Mouse (Mus musculus) gastrocnemius, adult 8-10 months (tissue): ENCODE measurements around the gene Olfr698. TPM values are rescaled to one million over a fixed set of nuclear protein-coding genes. Genes with fewer than 3 reads are reported as not detected.
"Not testable (repeated sequence)": the region's sequence is repeated elsewhere in the genome, so short reads cannot be mapped to it uniquely, and the experiment has no call there.

Experiments used
- DNase-seq, 2 experiments: peaks; one replicate each; pipeline ENCODE4 v3.0.0; 2022; ENCODE audit warnings: low spot score in 2 of 2
- total RNA-seq, 4 experiments: library from RNA; stranded (reverse); gene quantifications; 2 replicates each; pipeline ENCODE4 v1.2.4; 2022

Gene Olfr698
- total RNA-seq: not detected

DNA sequence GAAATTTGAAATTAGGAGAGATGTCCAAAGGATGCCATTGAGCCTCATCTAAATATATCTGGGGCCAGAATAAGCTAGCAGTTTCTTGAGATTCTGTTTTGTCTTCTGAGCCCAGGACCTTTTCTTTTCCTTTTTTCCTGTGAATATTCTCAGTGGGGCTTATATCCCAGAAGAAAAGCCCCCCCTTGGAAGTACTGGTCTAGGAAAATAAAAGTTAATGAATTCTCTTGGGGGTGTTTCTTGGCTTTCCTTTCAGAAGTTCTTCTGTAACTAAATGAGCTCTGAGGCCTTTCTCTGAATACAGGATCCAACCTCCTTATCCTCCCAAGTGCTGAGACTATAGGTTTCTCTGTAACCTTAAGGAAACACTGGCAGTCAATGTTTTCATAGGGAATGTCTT lies at the start of gene Olfr698:
Olfr698 (minus strand) TSS at position 101 of the 400 bp plus-strand sequence.
- DNase-seq: no peak

GRCm38 (mm10) chr7:106793098-106793497 lies 37.9 kb upstream of the Olfr698 start, which contains the start of gene Olfr699:
Olfr699 (minus strand) TSS chr7:106793198.
- DNase-seq: no peak

DNA sequence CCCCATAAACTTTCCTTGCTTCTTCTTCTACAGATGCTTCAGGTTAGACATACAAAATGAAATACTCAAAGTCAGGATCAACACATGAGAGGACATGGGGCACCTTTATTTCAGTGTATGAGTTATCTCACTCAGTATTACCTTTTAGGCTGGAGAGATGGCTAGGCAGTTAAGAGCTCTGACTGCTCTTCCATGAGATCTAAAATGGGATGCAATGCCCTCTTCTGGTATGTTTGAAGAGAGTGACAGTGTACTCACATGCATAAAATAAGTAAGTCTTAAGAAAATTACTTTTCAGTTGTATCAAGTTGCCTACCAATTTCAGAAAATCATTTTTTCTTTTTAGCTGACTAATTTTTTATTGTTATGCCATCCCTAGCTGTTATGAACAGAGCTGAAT lies 33.1 kb upstream of the Olfr698 start:
- DNase-seq: no peak

DNA sequence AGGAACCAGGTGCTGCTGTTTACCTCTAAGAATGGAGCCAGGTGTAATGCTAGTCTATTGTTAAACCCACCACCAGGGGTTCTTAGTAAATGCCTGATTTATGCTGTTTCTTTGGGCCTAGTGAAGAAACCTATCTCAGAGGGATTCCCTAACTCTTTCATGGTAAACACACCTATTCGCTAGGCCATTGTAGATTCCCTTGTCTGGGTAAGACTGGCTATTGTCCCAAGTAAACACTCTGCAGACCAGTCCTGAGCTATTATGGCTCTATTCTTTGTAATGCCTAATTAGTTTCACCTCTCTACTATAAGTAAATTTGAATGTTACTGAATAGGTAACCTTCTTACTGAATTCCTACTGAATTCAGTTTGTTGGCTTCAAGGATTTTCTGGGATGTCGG lies 5.8 kb upstream of the Olfr698 start:
- not testable (repeated sequence) for DNase-seq

- DNase-seq: no peak
These were observed 3.6 kb upstream of the Olfr698 start for GRCm38 (mm10) chr7:106758800-106759199.

DNA sequence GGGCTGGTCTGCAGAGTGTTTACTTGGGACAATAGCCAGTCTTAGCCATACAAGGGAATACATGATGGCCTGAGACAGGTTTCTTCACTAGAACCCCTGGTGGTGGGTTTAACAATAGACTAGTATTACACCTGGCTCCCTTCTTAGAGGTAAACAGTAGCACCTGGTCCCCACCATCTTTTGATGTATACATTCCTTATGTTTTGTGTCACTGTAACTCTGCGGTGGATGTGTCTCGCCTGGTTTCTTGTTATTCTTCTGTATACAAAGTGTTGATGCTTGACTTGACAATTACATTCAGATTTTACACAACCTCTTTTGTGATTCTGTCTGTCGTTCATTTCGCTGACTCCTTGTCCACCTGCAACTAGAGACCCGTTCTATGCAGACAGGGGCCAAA lies 9.4 kb downstream of the Olfr698 start:
- no peak for DNase-seq

- DNase-seq: no peak
These were observed 12.9 kb downstream of the Olfr698 start, which contains the start of gene Olfr697 for GRCm38 (mm10) chr7:106742343-106742742. Olfr697 (minus strand) TSS chr7:106742443.

- no peak for DNase-seq
These were observed 18.2 kb downstream of the Olfr698 start for GRCm38 (mm10) chr7:106737028-106737427.

DNA sequence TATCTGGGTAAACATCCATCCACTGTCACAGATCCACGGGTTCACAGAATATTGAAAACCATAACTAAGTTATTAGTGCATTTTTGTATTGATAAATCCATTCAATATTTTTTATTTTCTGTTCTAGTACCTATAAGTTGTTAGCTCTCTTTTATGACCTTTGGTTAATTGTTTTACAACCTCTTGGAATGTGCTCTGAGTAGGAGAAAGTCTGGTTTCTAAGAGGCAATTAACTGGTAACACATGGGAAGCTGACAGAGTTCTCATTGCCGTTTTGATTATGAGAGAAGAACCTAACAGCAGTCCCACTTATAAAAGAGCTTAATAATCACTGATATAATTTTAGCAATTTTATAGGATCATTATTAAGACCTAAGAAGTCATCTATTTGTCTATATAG lies 21.5 kb downstream of the Olfr698 start:
- DNase-seq: no peak

- DNase-seq: not testable (repeated sequence)
These were observed 29.5 kb downstream of the Olfr698 start for GRCm38 (mm10) chr7:106725654-106726053.

GRCm38 (mm10) chr7:106716296-106716695 lies 38.9 kb downstream of the Olfr698 start, which contains the start of gene Olfr695:
Olfr695 (minus strand) TSS chr7:106716396.
- DNase-seq: no peak

GRCm38 (mm10) chr7:106711463-106711862 lies 43.7 kb downstream of the Olfr698 start:
- DNase-seq: no peak

- DNase-seq: not testable (repeated sequence)
These were observed 47.5 kb downstream of the Olfr698 start for GRCm38 (mm10) chr7:106707705-106708104.

Other genes with a start within 250 kb of the Olfr698 start
- gene Olfr693, start 74.8 kb downstream of the Olfr698 start, total RNA-seq: not detected
- gene Olfr694, start 63.6 kb downstream of the Olfr698 start, total RNA-seq: not detected
- gene Olfr695, start 39.0 kb downstream of the Olfr698 start, total RNA-seq: not detected
- not detected for gene Olfr697, start 13.0 kb downstream of the Olfr698 start, total RNA-seq
- not detected for gene Olfr699, start 37.8 kb upstream of the Olfr698 start, total RNA-seq
- gene Olfr700, start 53.4 kb upstream of the Olfr698 start, total RNA-seq: not detected
- not detected for gene Olfr701, start 58.7 kb upstream of the Olfr698 start, total RNA-seq
- gene Olfr702, start 78.5 kb upstream of the Olfr698 start, total RNA-seq: not detected
- not detected for gene Olfr703, start 88.0 kb upstream of the Olfr698 start, total RNA-seq
- gene Olfr704, start 107.8 kb upstream of the Olfr698 start, total RNA-seq: not detected
- not detected for gene Olfr705, start 121.5 kb upstream of the Olfr698 start, total RNA-seq
- gene Olfr706, start 132.8 kb upstream of the Olfr698 start, total RNA-seq: not detected
- gene Olfr707, start 145.8 kb upstream of the Olfr698 start, total RNA-seq: not detected
- not detected for gene Olfr1532-ps1, start 152.6 kb upstream of the Olfr698 start, total RNA-seq
- not detected for gene Olfr709-ps1, start 176.8 kb upstream of the Olfr698 start, total RNA-seq
- gene Olfr710, start 192.9 kb upstream of the Olfr698 start, total RNA-seq: not detected
- not detected for gene Olfr6, start 208.5 kb upstream of the Olfr698 start, total RNA-seq
- not detected for gene Olfr711, start 220.1 kb upstream of the Olfr698 start, total RNA-seq